Mouse (Mus musculus) kidney, adult 11 months (tissue): ENCODE results near the gene Tcf25.
A peak's percentile ranks its signal among the peaks of the same experiment; 100 is the strongest.
"Not testable (repeated sequence)": the region's sequence is repeated elsewhere in the genome, so short reads cannot be mapped to it uniquely, and the experiment has no call there.

ENCODE experiments used
- DNase-seq: peaks from one replicate; pipeline ENCODE4 v3.0.0; 2022

Tcf25 gene

GRCm38 (mm10) chr8:123411781-123412327 is 38.3 kb downstream of the Tcf25 start:
- no peak for DNase-seq

GRCm38 (mm10) chr8:123412560-123413170 is 39.1 kb downstream of the Tcf25 start:
- no peak for DNase-seq

- no peak for DNase-seq
These were observed 40.7 kb downstream of the Tcf25 start for GRCm38 (mm10) chr8:123414255-123414654.

- DNase-seq, result not testable (repeated sequence)
These were observed 41.6 kb downstream of the Tcf25 start for GRCm38 (mm10) chr8:123414997-123415696.

GRCm38 (mm10) chr8:123415967-123416943 is 42.7 kb downstream of the Tcf25 start:
- DNase-seq, result no peak

- no peak for DNase-seq
These were observed 43.5 kb downstream of the Tcf25 start for GRCm38 (mm10) chr8:123416944-123417555.

- no peak for DNase-seq
These were observed 46.2 kb downstream of the Tcf25 start for GRCm38 (mm10) chr8:123419711-123420110.

- DNase-seq, result no peak
These were observed 47.1 kb downstream of the Tcf25 start for GRCm38 (mm10) chr8:123420525-123421281.

- no peak for DNase-seq
These were observed 47.8 kb downstream of the Tcf25 start for GRCm38 (mm10) chr8:123421325-123421724.

GRCm38 (mm10) chr8:123422056-123422780 is 48.7 kb downstream of the Tcf25 start:
- DNase-seq, result peak; percentile 70

GRCm38 (mm10) chr8:123422781-123423159 is 49.2 kb downstream of the Tcf25 start:
- no peak for DNase-seq

GRCm38 (mm10) chr8:123423441-123423840 is 49.9 kb downstream of the Tcf25 start, which contains the start of gene Def8:
TSS of gene Def8 (plus strand) at chr8:123423527.
- DNase-seq, result peak; percentile 64

GRCm38 (mm10) chr8:123426511-123427509 is 53.3 kb downstream of the Tcf25 start:
- DNase-seq, result no peak

GRCm38 (mm10) chr8:123427639-123428275 is 54.2 kb downstream of the Tcf25 start:
- no peak for DNase-seq

- DNase-seq, result no peak
These were observed 54.9 kb downstream of the Tcf25 start for GRCm38 (mm10) chr8:123428343-123428893.

- DNase-seq, result no peak
These were observed 55.6 kb downstream of the Tcf25 start for GRCm38 (mm10) chr8:123428939-123429721.

GRCm38 (mm10) chr8:123429722-123430013 is 56.1 kb downstream of the Tcf25 start:
- not testable (repeated sequence) for DNase-seq

GRCm38 (mm10) chr8:123430936-123431335 is 57.4 kb downstream of the Tcf25 start:
- DNase-seq, result not testable (repeated sequence)
